Mouse (Mus musculus) splenic B cell, adult 2 months (primary cell): Measurements from ENCODE around the gene Hoxb2.

ENCODE experiments used
- DNase-seq: peaks from one replicate; pipeline ENCODE4 v3.0.0-alpha.2; 2011; ENCODE audit warnings: low read depth, low spot score
- H3K27me3 ChIP-seq: 2 replicates; pipeline ENCODE4 v1.6.1; 2012; ENCODE audit warnings: mild to moderate bottlenecking, low read length, moderate library complexity, mixed read lengths; ENCODE audit not compliant: control insufficient read depth, poor library complexity, insufficient read depth, severe bottlenecking
- H3K36me3 ChIP-seq: 2 replicates; pipeline ENCODE4 v1.6.1; 2012; ENCODE audit warnings: mild to moderate bottlenecking, low read length, moderate library complexity, mixed read lengths; ENCODE audit not compliant: control insufficient read depth, poor library complexity, insufficient read depth, severe bottlenecking

Gene Hoxb2

DNA sequence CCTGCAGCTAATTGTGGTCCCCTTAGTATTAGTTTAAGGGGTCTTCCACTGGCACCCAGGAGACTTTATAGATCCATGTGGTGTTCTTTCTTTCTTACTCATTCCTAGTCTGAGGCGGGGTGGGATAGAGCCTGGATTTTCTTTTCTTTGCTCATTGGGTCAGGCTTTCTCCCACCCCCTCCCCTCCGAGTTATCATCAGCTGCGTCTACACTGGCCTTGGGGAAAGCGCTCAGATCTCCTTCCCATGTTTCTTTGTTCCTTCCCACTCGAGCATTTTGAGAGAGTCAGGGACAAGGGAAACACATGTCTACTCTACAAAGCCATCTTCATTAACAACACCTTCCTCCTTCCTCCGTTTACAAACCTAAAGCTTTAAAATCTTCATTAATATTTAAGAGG is 13.3 kb upstream of the Hoxb2 start:
- Histone ChIP-seq H3K27me3 (no peaks in the 10 kb centered on the region; the same call in 1 of the 2 replicates), H3K36me3 (no peaks in the 10 kb centered on the region)
- no peak for DNase-seq

DNA sequence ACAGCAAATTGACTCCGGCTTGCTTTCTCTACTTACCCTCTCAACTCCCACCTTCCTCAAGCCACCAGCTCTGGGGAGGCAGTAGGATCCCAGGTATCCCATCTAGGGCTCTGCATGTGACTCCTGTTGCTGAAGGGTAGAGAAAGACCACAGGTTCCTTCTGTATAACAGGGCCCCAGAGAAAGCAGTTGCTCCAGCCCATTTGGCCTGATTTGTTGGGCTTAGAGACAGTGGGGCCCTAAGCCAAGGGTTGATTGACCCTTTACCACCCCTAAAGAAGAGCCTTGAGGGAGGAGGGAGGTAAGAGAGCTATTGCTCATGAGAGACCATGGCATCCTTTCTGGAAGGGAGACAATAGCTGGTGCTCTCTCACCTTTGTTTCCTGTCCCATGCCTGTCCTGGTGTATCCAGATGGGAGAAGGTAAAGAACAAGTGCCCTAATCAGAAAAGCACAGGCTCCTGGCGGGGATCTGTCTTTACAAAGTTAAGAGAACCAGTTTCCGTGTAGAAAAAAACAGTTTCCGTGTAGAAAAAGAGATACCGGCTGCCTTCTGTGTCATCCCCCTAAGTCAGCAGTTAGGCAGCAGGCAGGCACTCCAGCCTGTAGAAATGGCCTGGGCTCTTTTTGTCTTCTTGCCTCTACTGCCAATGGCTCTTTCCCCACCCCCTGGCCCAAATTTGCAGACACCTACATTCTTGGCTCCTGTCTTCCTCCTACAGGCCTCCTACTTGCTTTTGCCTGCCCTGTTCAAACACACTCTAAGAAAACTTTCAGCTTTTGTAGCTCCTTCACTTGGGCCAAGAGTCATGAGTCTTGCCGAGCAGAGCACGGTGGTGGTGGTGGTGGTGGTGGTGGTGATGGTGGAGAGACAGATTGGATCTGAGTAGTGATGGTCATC is 11.1 kb upstream of the Hoxb2 start:
- Histone ChIP-seq H3K36me3 (no peaks in the 10 kb centered on the region), H3K27me3 (no peaks in the 10 kb centered on the region; the same call in 1 of the 2 replicates)
- no peak for DNase-seq

DNA sequence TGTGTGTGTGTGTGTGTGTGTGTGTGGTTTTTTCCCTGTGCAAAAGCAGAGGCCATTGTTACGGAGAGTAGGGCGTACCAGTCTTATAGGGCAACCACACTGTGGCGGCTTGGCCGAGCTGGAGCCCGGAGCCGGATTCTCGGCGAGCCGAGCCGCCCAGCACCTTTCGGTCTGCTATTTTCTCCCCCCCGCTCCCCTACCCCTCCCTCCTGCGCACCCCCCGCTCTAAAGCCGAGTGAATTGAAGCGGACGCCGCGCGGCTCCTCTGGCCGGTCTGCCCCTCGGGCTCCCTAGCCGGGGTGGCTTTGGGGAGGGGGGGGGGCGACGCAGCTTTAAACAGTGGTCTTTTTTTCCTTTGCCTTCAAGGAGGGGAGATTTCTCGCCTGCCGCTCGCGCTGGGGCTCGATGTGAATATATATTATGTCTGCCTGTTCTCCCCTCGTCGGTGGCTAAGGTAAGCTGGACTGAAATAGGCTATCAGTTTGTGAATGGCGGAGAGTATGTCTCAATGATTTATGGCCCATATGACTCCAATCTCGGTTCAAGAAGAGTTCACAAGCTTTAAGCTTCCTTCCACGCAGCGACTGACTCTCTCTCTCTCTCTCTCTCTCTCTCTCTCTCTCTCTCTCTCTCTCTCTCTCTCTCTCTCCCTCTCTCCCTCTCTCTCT is 9.5 kb upstream of the Hoxb2 start:
- H3K27me3 ChIP-seq = no peaks in the 10 kb centered on the region; the same call in 1 of the 2 replicates
- H3K36me3 ChIP-seq = no peaks in the 10 kb centered on the region
- no peak for DNase-seq

DNA sequence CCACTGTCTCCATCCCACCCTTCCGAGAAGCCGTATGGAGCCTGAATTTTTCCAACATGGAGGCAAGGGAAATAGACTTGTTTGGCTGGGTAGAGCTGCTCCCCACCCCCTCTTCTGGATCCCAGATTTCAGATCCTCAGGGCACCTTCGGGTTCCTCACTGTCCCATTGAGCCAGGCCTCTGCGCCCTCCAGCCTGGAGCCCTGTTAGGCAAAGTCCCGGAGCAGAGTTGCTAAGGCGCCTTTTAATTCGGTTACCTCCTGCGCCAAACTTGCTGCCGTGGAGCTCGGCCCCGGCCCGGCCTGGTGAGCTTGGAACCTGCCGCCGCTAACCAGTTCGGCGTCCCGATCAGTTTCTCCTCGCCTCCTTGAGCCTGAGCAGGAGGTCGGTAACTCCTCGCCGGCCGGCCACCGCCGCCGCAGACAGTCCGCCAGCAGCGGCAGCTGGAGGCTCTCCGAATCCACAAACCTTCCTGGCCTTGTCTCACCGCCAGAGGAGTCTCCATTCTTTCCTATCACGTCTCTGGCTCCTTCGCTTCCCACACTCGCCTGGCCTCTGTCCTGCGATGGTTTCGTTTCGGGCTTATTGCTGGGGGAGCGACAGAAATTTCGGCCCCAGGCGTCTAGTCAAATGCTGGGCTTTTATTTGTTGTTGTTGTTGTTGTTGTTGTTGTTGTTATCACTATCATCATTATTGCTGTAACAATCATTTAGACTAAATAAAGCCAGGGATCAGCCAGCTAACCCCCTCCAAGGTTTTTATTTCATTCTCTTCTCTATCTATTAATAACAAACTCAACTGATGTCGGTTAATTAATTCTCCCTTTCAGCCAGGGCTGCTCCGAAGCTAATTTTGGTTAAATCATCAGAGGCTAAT is 8.4 kb upstream of the Hoxb2 start:
- no peak for DNase-seq

DNA sequence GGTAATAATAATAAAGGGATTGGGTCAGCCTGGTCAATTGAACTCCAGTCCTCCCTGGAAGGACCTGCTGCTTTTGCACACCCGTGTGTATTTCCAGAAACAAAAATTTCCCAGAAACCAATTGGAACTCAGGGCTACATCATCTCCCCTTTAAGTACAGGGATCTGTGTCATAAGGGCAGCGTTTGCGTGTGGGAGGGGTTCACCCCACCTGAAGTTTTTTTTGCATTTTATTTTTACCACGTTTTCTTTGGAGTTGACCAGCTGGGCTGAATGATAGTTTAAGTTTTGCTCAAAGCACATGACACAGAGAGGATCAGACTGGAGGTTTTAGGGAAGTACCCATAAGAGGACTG is 7.8 kb upstream of the Hoxb2 start:
- DNase-seq = no peak
- no peaks in the 10 kb centered on the region for H3K36me3 ChIP-seq
- no peaks in the 10 kb centered on the region; the same call in 1 of the 2 replicates for H3K27me3 ChIP-seq

More for the DNA sequence above, 8.4 kb upstream of the Hoxb2 start:
- H3K36me3 ChIP-seq = no peaks in the 10 kb centered on the region
- H3K27me3 ChIP-seq = no peaks in the 10 kb centered on the region; the same call in 1 of the 2 replicates

DNA sequence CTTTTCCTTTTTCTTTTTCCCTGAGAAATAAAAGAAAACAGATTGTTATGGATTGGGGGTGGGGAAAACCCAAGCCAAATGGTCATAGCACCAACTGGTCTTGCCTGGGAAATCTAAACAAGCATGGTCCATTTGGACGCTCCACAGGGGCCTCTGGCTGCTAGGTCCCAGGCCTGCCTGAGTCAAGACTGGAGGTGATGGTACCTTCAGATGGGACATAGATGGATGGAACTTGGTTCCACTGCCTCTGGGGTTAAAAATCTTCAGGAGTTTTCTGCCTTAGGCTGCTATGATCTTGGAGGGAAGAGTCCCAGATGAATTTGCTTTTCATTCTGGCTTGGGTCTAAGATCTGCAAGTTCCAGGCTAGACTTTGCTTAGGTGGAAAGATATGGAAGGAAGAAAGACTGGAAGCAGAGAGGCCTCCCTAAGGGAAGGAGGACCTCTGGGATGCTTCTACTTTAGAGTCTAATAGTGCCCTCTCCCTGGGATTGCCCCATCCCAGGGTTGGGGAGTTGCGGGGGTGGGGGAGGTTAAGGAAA is 7.0 kb upstream of the Hoxb2 start:
- H3K27me3 ChIP-seq = no peaks in the 10 kb centered on the region; the same call in 1 of the 2 replicates
- H3K36me3 ChIP-seq = no peaks in the 10 kb centered on the region
- DNase-seq = no peak

DNA sequence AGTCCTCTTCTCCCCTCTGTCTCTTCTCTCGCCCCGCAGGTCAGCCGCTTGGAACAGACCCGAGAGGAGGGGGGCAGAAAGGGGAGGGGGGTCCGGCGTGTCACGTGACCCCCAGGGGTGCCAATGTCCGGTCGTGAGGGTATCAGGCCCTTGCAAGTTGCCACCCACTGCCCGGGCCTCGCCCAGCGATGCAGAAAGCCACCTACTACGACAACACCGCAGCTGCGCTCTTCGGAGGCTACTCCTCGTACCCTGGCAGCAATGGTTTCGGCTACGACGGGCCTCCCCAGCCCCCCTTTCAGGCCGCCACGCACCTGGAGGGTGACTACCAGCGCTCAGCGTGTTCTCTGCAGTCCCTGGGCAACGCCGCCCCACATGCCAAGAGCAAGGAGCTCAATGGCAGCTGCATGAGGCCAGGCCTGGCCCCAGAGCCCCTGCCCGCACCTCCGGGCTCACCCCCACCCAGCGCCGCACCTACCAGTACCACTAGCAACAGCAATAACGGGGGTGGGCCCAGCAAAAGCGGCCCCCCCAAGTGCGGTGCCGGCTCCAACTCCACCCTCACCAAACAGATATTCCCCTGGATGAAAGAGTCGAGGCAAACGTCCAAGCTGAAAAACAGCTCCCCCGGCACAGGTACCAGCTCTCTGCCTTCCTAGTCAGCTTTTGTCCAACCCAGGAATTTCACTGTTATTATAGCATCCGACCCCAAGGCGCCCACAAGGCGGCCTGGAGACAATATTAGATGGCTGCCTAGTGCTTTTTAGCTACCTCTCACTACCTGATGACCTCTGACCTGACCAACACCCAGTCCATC is 6.1 kb upstream of the Hoxb2 start:
- no peak for DNase-seq
- Histone ChIP-seq H3K27me3 (no peaks in the 10 kb centered on the region; the same call in 1 of the 2 replicates), H3K36me3 (no peaks in the 10 kb centered on the region)

DNA sequence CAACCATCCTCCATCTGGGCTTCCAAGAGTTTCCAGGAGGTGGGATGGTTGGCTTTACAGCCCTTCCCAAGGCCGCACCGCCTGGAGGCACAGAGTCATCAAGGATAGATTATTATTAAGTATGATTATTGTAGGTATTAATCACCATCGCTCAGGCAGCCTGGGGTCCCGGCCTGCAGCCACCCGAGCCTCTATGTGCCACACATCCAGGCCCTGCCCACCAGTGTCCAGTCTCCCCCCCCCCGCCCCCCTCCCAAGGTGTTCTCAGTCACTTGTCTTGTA is 5.5 kb upstream of the Hoxb2 start:
- no peak for DNase-seq
- no peaks in the 10 kb centered on the region for H3K36me3 ChIP-seq
- H3K27me3 ChIP-seq = no peaks in the 10 kb centered on the region; the same call in 1 of the 2 replicates

DNA sequence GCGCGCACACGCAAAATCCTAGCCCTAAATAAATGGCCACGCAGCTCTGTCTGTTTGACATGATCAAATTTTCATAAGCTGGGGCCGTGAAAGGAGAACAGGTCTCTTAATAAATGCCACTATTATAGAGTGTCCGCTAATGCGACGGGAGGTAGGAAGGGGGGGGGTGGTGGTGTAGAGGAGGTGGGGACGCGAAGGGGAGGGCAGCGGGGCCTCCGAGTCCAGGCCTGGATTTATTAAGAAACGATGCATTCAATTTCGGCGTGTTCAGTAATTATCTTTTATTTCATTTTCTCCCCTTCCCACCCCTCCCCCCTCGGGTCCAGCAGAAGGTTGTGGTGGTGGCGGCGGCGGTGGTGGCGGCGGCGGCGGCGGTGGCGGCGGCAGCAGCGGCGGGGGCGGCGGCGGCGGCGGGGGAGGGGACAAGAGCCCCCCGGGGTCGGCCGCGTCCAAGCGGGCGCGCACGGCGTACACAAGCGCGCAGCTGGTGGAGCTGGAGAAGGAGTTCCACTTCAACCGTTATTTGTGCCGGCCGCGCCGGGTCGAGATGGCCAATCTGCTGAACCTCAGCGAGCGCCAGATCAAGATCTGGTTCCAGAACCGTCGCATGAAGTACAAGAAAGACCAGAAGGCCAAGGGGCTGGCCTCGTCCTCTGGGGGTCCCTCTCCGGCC is 5.0 kb upstream of the Hoxb2 start:
- H3K36me3 ChIP-seq = no peaks in the 10 kb centered on the region
- DNase-seq = no peak

DNA sequence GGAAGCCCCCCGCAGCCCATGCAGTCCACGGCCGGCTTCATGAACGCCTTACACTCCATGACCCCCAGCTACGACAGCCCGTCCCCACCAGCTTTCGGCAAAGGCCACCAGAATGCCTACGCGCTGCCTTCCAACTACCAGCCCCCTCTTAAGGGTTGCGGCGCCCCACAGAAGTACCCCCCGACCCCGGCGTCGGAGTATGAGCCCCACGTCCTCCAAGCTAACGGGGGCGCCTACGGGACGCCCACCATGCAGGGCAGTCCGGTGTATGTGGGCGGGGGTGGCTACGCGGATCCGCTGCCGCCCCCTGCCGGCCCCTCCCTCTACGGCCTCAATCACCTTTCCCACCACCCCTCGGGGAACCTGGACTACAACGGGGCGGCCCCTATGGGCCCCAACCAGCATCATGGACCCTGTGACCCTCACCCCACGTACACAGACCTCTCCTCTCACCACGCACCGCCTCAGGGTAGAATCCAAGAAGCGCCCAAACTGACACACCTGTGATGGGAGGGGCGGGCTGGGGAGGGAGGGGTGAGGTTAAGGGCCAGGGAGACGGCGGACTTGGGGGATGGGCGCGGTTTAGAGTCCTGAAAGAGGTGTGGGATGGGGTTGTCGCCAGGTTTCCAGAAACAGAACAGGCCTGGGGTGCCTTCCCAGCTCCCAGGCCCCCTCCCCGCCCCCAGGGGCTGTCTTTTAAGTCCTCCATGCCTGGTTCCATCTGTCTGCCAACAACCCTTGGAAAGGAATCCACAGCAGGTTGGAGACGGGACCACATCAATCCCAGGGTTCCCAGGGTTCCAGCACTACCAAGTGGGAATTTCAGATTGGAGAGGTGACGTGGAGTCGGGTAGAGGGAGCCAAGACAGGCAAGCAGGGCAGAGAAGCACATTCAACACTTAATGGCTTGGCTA is 4.2 kb upstream of the Hoxb2 start:
- Histone ChIP-seq H3K36me3 (no peaks in the 10 kb centered on the region), H3K27me3 (no peaks in the 10 kb centered on the region)
- DNase-seq = no peak

More for the DNA sequence above, 5.0 kb upstream of the Hoxb2 start:
- H3K27me3 ChIP-seq = no peaks in the 10 kb centered on the region

DNA sequence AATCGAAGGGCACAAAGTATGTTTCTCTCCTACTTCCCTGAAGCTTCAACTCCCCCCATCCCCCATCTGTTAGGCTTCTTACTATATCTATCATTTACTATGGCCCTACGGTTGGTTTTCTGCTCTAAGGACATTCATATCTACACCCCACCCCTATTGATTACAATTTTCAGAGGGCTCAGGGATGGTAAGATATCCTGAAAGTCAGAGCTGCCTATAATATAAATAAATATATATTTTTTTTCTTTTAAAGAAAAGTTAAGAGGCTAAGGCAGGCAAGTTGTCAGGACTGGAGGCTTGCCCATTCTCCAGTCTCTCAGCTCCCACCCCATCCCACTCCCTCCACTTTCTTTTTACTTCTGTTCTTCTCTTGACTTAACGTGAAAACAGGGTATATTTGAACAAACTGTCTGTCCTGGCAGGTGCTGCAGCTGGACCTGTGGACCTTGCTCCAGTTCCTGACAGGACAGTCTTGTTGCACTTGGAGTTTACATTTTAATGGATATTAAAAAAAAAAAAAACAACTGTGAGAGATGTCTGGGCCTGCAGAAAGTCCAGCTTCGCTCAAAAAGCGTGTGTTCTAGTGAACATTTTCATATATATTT is 3.3 kb upstream of the Hoxb2 start:
- no peak for DNase-seq
- Histone ChIP-seq H3K36me3 (no peaks in the 10 kb centered on the region), H3K27me3 (no peaks in the 10 kb centered on the region)

DNA sequence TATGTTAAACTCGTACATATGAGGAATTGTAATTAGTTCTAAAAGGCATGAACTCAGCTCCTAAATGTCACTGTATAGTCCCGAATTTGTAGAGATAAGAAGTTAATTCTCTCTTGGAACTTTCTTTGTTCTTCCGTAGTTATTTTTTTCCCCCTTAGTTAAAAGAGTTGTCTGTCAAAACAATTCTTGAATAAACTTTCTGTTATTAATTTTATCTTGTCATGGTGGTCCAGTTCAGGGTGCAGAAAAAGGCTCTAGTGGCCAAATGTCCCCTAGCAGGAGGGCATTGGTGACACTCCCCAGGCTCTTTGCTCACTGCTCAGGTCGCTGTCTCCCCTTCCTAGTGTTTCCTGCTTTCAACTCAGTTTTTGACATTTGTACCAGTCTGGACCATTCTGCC is 2.6 kb upstream of the Hoxb2 start:
- H3K36me3 ChIP-seq = no peaks in the 10 kb centered on the region
- no peak for DNase-seq
- H3K27me3 ChIP-seq = no peaks in the 10 kb centered on the region
